Mouse (Mus musculus) left cerebral cortex, adult 8-10 months (tissue): ENCODE measurements at regions not wholly inside any gene's neighbourhood (a gene's known extent, or its start where the extent isn't known, plus 50 kb on each side); places are given as distances from the start of the nearest gene placed in this dataset.

Source experiments
- DNase-seq, 2 experiments: peaks; one replicate each; pipeline ENCODE4 v3.0.0; 2022; ENCODE audit warnings: low spot score in 2 of 2

- no peak for DNase-seq
Observed at GRCm38 (mm10) chr7:145045230-145045629, 105.5 kb upstream of the Ccnd1 start.

GRCm38 (mm10) chr7:145043455-145044149, 103.9 kb upstream of the Ccnd1 start:
- no peak for DNase-seq

DNA sequence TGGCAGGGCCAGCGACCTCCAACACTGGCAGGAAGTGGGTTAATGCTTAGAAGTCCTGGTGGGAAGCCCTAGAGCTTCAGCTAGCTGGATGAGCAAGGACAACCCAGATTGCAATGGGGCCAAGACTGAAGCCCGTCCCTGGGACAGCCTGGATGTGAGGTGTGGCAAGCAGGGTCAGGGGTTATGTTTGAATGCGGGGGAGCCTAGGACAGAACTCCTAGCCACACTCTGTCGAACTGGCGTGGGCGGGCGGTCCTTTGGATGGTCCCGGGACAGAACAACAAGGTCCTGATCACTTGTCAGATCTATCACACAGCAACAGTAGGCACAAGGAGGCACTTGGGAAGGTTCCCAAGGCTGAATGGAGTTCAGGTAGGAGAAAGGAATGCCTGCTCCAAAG, 101.1 kb upstream of the Ccnd1 start:
- DNase-seq = no peak

GRCm38 (mm10) chr7:145034385-145034784, 94.7 kb upstream of the Ccnd1 start:
- no peak for DNase-seq

- DNase-seq = no peak
Observed at GRCm38 (mm10) chr7:145031275-145031674, 91.5 kb upstream of the Ccnd1 start.

DNA sequence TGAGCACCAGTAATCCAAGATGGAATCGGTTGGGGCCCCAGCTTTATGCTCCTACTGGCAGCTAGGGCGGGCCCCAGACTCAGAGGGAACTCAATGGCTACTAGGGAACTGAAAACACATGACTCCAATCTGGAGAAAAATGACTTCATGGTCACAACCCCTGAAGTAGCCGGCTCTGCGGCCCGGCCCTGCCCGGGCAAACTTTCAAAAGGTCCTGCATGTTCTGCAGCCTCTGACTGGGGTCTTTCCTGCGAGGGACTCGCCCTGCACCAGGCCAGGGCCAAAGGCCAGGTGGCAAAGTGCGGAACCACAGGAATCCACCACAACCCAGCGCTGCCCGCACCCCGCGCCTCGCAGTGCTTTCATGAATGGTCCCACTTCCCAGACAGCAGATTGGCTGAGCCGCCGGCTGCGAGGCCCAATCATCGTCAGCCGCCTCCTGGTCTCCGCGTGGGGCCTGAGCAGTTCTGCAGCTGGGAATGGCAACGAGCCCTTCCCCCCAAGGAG, 91.0 kb upstream of the Ccnd1 start:
- peak; percentile 44 to 54 for DNase-seq

GRCm38 (mm10) chr7:145029622-145030021, 89.9 kb upstream of the Ccnd1 start:
- no peak for DNase-seq

DNA sequence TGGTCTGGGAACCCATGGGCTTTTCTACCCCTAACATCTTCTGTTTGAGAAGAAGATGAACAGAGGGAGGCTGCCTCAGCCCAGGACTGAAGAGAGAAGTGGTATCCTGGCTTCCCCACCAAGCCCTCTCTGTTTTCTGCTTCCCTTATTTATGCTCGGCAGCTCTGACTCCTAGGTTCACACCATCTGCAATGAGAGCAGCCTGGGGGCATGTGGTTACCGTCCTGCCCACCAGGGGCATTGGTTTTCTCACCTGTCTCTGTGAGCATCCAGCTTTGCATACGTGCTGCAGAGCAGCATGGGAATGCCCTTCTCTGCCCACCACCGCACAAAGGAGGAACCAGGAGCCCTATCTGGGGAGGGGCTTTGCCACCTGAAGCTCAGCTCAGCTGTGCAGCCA, 89.4 kb upstream of the Ccnd1 start:
- DNase-seq = no peak

DNA sequence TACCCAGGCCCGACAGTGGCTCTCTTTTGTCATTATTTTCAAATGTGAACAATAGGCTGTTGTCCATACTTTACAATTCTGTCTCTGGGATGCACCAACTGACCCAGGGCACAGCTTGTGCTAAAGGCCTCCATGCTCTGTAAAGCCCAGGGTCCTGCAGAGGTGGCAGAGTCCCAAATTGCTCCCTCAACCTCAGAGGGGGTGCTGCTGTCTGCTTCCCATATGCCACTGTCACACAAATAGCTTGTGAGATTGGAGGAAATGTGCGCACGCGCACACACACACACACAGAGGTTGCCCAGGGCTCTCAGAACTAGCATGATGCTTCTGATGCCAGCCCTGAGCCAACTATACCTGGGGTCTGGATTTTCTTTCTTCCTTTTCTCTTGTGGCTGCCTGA, 87.3 kb upstream of the Ccnd1 start:
- peak in 1 of 2 experiments; percentile 10 for DNase-seq

DNA sequence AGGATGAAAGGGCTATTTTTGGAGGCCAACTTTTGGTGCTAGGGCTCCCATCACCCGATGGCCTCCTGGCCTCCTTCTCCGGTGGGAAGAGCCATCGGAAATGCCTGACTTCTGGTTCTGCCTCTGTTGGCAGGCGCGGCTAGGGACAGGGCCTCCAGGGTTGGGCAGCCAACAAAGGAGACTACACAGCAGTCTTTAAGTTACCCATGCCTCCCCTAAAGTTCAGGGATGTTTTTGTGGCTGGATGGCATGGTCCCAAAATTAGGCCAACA, 86.2 kb upstream of the Ccnd1 start:
- DNase-seq = no peak

- no peak for DNase-seq
Observed at GRCm38 (mm10) chr7:145025186-145026013, 85.7 kb upstream of the Ccnd1 start.

DNA sequence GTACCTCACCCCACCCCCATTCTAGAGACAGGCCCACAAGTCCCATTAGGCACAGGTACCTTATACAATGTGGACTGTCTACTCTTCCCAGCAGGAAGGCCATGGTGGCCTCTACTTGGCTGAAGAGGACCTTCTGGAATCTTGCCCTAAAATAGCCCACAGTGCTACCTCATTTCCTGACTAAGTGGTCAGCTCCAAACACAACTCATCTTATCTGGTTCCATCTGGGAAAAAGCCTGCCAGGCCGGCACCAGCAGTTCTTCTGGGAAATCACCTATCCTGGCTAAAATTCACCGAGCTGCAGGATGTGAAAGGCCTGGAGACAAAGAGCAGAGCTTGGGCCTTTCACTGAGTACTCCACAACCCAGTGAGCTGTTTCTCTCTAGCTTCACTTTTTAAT, 84.9 kb upstream of the Ccnd1 start:
- no peak for DNase-seq

GRCm38 (mm10) chr7:145019137-145019536, 79.4 kb upstream of the Ccnd1 start:
- no peak for DNase-seq

DNA sequence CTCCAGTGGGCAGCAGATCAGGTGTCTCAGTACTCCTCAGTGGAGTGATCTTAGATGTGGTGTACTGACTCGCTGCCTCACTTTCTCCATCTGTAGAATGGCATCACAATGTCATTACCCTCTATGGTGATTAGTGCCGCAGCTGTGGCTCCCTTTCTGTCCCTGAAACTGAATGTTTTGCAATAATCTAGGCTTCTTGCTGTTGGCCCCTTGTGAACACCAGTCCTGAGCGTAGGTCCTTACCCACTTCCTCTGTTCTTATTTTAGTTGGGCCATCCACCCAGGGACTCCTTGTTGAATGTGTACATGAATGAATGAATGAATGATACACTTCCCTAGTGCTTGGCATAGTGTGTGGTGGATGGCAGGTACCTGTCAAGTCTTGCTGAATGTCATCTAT, 78.4 kb upstream of the Ccnd1 start:
- DNase-seq = no peak

DNA sequence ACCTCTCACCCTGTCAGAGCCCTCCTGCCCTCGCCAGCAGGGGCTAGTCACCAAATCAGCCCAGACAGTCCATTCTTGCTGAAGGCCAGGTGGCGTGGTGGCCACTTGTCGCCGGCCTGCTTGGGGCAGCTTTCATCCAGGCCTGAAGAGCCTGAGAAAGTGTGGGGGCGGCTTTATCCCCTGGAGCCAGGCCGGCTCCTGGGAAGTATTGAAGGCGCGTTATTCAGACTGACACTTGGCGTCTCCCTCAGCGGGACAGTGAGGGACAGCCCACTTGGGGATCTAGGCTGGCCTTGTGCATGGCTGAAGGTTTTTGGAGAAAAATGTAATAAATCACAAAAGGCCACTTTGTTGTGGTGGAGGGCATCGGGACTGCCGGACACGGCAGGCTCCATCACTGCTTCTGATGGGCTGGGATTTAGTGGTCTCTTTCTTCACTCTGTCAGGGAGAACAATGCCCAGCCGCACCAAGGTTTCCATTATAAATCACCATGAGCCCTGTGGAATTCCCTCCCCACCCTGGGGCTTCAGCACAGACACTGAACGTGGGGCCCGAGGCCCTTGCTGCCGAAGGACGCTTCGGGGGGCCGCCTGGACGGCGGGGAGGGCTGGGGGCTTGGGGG, 75.8 kb upstream of the Ccnd1 start:
- DNase-seq = no peak

DNA sequence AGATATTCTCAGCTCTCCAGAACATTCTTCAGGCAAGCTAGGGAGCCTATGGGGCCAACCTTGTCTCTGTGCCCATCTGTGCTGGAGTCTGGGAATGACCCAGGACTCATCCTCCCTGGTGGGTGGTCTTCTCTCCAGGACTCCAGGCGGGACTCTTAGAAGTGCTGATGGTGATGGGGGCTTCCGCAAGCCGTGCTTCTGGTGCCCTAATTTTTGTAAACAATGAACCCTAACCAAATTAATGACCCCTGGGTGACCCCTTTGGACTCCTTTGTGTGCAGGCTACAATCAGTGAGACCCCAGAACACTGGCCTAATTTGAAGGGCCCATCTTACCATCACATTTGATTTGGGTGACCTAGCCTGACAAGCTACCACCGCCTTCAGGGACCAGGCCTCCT, 71.0 kb upstream of the Ccnd1 start:
- no peak for DNase-seq

DNA sequence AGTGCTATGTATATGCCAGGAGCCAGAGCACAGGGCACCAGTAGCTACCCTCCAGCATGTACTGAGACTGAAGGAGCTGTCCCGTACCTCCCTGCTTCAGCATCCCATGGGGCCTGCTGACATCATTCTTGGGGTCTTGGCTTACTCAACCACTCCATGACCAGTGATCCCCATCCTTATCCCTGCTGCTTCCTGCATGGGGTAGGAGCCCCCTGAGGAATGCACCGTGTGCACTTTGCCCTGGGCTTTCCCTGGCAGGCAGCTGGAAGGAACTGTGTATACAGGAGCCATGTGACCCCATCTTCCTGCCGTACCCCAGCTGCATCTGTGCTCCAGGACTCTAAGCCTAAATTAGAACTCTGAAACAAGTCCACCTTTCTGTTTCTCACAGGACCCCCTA, 70.3 kb upstream of the Ccnd1 start:
- no peak for DNase-seq

DNA sequence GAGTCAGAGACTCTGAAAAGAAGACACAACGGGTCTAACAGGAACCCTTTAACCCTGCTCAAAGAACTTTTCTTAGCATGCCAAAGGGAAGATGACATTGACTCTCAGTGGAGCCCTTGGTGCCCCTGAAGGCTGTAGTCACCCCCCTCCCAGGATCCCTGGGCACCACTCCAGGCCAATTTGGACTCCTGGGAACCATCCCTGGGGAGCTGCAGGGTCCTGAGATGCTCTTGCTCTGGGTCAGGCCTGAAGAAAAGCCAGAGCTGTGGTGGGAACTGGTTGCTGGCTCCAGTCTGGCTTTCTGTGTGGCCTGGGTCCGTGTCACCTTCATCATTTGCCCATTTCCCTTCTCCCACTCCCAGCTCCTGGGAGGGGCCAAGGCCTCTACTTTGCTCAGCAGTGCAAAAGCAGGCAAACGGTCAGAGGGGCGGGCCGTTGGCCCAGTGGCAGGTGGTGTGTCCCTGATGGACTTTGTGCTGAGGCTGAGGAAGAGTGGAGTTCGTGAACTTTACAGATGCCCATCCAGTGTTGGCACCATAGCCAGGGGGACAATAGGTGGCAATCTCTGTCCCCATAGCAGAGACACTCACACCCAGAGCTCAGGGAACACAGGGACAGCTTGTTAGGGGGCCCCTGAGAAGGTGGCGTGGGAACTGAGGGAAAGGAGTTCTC, 69.1 kb upstream of the Ccnd1 start:
- DNase-seq = no peak

DNA sequence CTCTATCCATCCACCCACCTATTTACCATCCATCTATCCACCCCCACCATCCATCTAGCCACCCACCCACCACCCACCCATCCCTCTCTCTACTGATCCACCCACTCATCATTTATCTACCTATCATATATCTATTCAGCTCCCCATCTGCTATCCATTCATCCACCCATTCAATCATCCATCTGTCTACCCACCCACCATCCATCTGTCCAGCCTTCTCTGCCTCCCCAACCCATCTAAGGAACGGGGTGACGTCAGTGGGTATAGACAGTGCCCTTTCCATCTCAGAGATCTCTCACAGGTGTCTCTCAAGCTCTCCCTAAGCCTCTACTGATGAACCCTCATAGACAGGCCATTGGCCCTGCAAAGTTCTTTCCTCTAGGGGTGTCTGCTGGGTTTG, 67.5 kb upstream of the Ccnd1 start:
- DNase-seq = no peak

DNA sequence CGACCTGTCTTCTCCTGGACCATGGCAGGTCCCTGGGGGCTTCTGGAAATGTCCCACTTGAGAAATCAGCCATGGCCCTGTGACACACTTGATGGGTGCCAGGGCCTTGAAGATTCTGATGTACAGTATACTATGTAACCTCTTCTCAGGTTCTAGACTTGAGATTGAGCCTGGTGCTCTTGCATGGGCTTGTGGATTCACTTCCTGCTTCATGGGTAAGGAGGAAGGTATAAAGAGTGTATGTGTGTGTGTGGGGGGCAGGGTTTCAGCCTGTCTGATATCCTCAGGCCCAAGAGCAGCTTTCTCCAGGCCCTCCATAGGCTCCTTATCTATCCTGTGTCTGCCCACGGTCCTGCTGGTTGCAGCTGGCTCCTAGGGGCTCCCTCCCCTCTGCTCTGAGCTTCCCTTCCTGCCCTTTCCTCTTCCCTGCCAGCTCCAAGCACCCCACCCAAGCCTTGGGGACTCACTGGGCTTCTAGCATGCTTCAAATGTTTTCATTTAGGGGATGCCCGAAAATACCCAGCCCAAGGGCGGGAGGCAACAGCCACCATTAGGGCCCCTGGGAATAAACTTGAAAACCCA, 61.9 kb upstream of the Ccnd1 start:
- DNase-seq = no peak

- DNase-seq = no peak
Observed at GRCm38 (mm10) chr7:144999741-145000140, 60.0 kb upstream of the Ccnd1 start.

DNA sequence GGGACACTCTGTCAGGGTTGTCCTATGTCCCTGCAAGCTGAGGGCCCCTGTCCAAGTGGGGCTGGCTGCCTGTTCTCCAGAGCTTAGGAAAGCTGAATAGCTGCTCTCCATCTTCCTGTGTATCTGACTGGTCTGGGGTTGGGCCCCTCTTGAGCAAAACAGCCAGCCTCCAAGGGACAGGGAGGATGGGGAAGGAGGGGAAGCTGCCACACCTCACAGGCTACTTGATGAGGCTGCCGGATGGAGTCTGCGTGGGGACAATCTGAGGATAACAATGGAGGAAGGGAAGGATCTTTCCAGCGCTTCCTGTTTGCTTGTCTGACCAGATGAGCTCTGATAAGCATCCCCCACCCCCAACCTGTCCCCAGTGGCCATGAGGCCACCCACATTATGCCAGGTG, 57.1 kb upstream of the Ccnd1 start:
- no peak for DNase-seq
